Mouse (Mus musculus): ENCODE results near the gene Aloxe3. TPM values are rescaled to one million over a fixed set of nuclear protein-coding genes. Genes with fewer than 3 reads are reported as not detected.
A peak's percentile ranks its signal among the peaks of the same experiment; 100 is the strongest.

Aloxe3 gene
- polyA plus RNA-seq, 1 experiment, result 3.5 TPM

- peak; percentile 28; the same call in 1 of the 2 replicates for TF ChIP-seq CTCF (IDR thresholded peaks at IDR 0.05; ENCODE audit: borderline replicate concordance, extremely low read depth, insufficient read depth, insufficient read length)
- TF ChIP-seq POLR2A (IDR thresholded peaks at IDR 0.05; ENCODE audit: borderline replicate concordance, extremely low read depth, insufficient read depth, insufficient read length, poor library complexity, severe bottlenecking), result no peak
- DNase-seq (ENCODE audit: low read depth), result peak; percentile 57
Measured at GRCm38 (mm10) chr11:69196766-69197165, 71.1 kb downstream of the Aloxe3 start.

- peak; percentile 2 for DNase-seq (ENCODE audit: low read depth)
- TF ChIP-seq CTCF (IDR thresholded peaks at IDR 0.05; ENCODE audit: borderline replicate concordance, extremely low read depth, insufficient read depth, insufficient read length) (no peak), POLR2A (IDR thresholded peaks at IDR 0.05; ENCODE audit: borderline replicate concordance, extremely low read depth, insufficient read depth, insufficient read length, poor library complexity, severe bottlenecking) (no peak)
Measured at GRCm38 (mm10) chr11:69197194-69197593, 71.5 kb downstream of the Aloxe3 start.

DNA sequence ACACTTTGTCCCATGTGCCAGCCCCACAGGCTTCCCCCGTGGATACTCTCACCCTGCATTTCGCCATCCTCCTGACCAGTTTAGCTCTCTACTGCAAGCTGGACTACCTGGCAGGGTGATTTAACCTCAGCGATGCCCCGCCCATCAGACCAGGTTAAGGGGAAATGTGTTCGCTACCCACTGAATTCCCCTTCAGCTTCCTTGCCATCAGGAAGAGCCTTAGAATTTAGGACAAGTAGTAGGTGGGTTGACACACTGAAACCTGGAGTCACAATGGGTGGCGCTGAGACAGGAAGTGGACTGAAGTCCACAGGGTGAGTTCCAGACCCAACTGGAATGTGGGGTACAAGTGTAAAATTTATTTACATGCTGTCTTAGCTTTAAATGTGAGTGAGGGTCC is 72.0 kb downstream of the Aloxe3 start, which contains the start of gene Alox8:
TSS of gene Alox8 (minus strand) at position 101 of the 400 bp plus-strand sequence.
- no peak for DNase-seq (ENCODE audit: low read depth)
- TF ChIP-seq POLR2A (IDR thresholded peaks at IDR 0.05; ENCODE audit: borderline replicate concordance, extremely low read depth, insufficient read depth, insufficient read length, poor library complexity, severe bottlenecking) (no peak), CTCF (IDR thresholded peaks at IDR 0.05; ENCODE audit: borderline replicate concordance, extremely low read depth, insufficient read depth, insufficient read length) (no peak)

Other genes with a start within 250 kb of the Aloxe3 start
- 0.05 and 0.10 TPM in 2 replicates for gene Rnf222, start 237.3 kb upstream of the Aloxe3 start, polyA plus RNA-seq (2012; rRNA removed)
- gene Rpl26, start 224.3 kb upstream of the Aloxe3 start, polyA plus RNA-seq (2012; rRNA removed), result 2,015 and 2,036 TPM in 2 replicates
- 3.6 and 4.1 TPM in 2 replicates for gene Odf4, start 198.8 kb upstream of the Aloxe3 start, polyA plus RNA-seq (2012; rRNA removed)
- 38.6 and 40.1 TPM in 2 replicates for gene Arhgef15, start 168.4 kb upstream of the Aloxe3 start, polyA plus RNA-seq (2012; rRNA removed)
- 3.0 and 4.6 TPM in 2 replicates for gene Slc25a35, start 157.8 kb upstream of the Aloxe3 start, polyA plus RNA-seq (2012; rRNA removed)
- gene Rangrf, start 150.7 kb upstream of the Aloxe3 start, polyA plus RNA-seq (2012; rRNA removed), result 24.1 and 33.6 TPM in 2 replicates
- gene Pfas, start 117.4 kb upstream of the Aloxe3 start, polyA plus RNA-seq (2012; rRNA removed), result 25.8 and 27.6 TPM in 2 replicates
- gene Ctc1, start 110.0 kb upstream of the Aloxe3 start, polyA plus RNA-seq (2012; rRNA removed), result 115 and 170 TPM in 2 replicates
- gene Aurkb, start 80.2 kb upstream of the Aloxe3 start, polyA plus RNA-seq (2012; rRNA removed), result 38.3 and 74.9 TPM in 2 replicates
- gene Borcs6, start 66.2 kb upstream of the Aloxe3 start, polyA plus RNA-seq (2012; rRNA removed), result 19.6 and 22.1 TPM in 2 replicates
- 25.6 and 35.1 TPM in 2 replicates for gene Tmem107, start 55.1 kb upstream of the Aloxe3 start, polyA plus RNA-seq (2012; rRNA removed)
- gene Vamp2, start 37.4 kb upstream of the Aloxe3 start, polyA plus RNA-seq (2012; rRNA removed), result 251 and 319 TPM in 2 replicates
- 12.2 and 16.3 TPM in 2 replicates for gene Per1, start 30.7 kb upstream of the Aloxe3 start, polyA plus RNA-seq (2012; rRNA removed)
- gene Hes7, start 5.5 kb upstream of the Aloxe3 start, polyA plus RNA-seq (2012; rRNA removed), result 0.42 and 0.45 TPM in 2 replicates
- gene 9130213A22Rik, start 3.3 kb upstream of the Aloxe3 start, polyA plus RNA-seq (2012; rRNA removed), result 0.33 and 0.47 TPM in 2 replicates
- 0.13 and 0.23 TPM in 2 replicates for gene Alox12b, start 31.1 kb downstream of the Aloxe3 start, polyA plus RNA-seq (2012; rRNA removed)
- gene Alox8, start 71.9 kb downstream of the Aloxe3 start, polyA plus RNA-seq (2012; rRNA removed), result 0.05 and 0.25 TPM in 2 replicates
- gene Gucy2e, start 111.1 kb downstream of the Aloxe3 start, polyA plus RNA-seq (2012; rRNA removed), result 0.20 and 0.25 TPM in 2 replicates
- gene Cntrob, start 197.9 kb downstream of the Aloxe3 start, polyA plus RNA-seq (2012; rRNA removed), result 42.2 and 54.4 TPM in 2 replicates
- gene Trappc1, start 198.1 kb downstream of the Aloxe3 start, polyA plus RNA-seq (2012; rRNA removed), result 116 and 118 TPM in 2 replicates
- 7.0 and 8.7 TPM in 2 replicates for gene Kcnab3, start 200.4 kb downstream of the Aloxe3 start, polyA plus RNA-seq (2012; rRNA removed)
- gene Rnf227, start 214.6 kb downstream of the Aloxe3 start, polyA plus RNA-seq (2012; rRNA removed), result 82.8 and 115 TPM in 2 replicates
- gene Chd3, start 243.5 kb downstream of the Aloxe3 start, polyA plus RNA-seq (2012; rRNA removed), result 321 and 358 TPM in 2 replicates

Measured in brain, embryonic 14.5 days (tissue).